Mouse (Mus musculus) spleen, postnatal 4 days (tissue): ENCODE measurements around the gene Sec22c.

Experiments used
- DNase-seq, 2 experiments: peaks; one replicate each; pipeline ENCODE4 v3.0.0; 2022; ENCODE audit warnings: low spot score in 2 of 2

Sec22c gene

GRCm38 (mm10) chr9:121704646-121705625 lies at the start of gene Sec22c:
Sec22c (minus strand) TSS chr9:121705490.
- DNase-seq: peak; percentile 92 to 95

DNA sequence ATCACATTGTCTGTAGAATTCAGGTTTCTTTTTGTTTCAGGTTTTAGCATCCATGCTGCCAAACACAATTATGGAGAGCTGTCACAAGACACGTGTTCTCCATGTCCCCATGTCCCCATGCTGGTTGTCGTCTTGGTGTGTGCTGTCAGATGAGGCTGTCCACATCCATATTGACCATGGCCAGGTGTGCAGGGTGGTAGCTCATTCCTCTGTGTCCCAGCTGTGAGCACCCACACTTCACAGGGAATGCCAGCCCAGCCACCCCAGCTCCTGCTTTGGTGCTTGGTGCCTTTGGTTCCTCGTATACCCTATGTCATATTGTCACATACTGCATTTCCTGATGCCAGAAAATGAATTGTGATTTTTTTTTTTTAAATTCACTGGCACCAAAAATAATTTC lies 49.3 kb upstream of the Sec22c start:
- DNase-seq: no peak

DNA sequence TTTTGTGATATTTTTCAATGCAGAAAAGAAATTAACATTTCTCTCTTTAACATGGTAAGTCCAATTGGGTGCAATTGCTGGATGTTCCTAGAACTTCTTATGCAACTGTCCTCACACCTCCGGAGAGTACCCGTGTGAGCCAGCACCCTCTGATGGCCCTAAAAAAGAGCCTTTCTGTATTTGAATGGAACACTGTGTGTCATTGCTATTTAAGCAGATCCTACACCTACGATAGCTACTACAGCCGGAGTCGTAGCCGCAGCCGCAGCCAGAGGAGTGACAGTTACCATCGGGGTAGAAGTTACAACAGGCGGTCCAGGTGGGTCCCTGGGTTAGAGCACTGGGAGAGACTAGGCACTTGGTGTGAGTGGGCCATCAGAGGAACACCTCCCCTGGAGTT lies 47.5 kb upstream of the Sec22c start:
- no peak for DNase-seq

DNA sequence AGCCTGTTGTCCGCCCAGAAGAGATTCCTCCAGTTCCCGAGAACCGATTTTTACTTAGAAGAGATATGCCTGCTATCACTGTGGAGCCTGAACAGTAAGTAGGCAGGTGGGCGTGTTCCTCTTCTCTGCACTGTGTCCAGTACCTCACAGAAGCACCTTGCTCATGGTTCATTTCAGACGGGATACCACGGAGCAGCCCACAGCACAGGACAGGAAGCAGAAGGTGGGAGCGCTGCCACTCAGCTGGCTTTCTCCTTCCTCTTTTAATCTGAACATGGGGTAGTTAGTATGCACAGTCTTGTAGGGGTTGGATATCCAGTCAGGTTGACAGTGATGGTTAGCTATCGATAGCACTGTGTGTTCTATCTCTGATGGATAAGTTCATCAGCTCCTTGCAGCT lies 38.8 kb upstream of the Sec22c start:
- no peak for DNase-seq

DNA sequence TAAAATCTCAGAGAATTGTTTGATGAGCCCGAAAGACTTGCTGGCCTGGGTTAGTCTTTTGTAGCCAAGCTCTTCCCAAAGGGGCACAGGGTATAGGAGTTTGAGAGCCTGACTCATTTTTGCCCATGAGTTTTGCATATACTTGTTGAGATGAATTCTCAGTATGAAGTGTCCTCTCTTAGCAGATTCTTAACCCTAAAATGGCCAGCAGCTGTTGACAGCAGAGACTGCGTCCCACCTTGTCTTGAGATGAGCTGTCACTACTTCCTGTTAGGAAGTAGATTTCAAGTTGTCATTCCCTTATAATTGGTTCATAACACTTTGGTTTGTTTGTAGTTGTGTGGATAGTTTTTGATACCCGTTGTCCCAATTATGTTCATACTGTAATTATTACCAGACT lies 35.9 kb upstream of the Sec22c start:
- DNase-seq: no peak

DNA sequence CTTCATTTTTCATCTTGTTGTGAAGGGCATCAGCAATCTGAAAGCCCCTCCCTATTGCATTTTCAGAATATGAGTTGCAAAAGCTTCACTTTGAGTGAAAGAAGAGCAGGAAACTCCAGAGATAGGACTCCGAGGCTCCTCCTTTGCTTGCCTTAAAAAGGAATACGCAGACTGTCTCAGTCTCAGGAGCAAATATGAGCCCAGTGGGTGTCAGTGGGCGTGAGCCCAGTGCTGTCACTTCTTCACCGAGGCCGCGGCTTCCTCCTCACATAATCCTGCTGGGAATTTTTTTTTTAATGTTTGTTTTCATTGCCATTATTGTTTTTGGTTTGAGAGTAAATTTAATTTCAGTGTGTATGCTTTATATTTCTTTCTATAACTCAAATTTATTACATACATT lies 35.2 kb upstream of the Sec22c start:
- no peak for DNase-seq

GRCm38 (mm10) chr9:121719347-121720331 lies 14.3 kb upstream of the Sec22c start:
- peak in 1 of 2 experiments; percentile 87 for DNase-seq

DNA sequence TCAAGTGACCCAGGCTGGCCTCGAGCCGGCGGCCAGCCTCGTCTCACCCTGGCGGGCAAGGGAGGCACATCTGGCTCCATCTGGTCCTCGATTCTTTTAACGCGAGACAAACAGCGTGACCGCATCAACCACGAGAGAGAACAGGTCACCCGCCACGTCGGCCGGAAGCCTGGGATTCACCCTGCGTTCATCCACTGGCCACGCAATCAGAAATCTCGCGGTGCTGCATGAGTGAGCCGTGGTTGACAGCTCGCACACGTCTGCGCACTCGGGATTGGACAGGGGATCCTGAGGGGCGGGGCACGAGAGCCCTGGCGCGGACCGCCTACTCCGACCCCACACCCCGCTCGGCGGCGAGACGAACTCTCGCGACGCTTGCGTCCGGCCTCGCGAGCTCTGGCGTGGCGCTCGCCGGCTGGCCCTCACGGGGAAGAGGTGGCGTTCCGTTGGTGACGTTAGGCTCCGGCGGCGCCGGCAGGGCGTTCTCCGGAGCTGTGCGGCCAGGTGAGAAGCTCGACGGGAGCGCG lies 13.6 kb upstream of the Sec22c start, which contains the start of gene Nktr:
Gene Nktr, plus strand, starts transcription at position 378 of the 527 bp plus-strand sequence.
- DNase-seq: peak; percentile 96 to 98

GRCm38 (mm10) chr9:121718070-121718705 lies 12.9 kb upstream of the Sec22c start:
- DNase-seq: peak in 1 of 2 experiments; percentile 67

GRCm38 (mm10) chr9:121717048-121717447 lies 11.8 kb upstream of the Sec22c start:
- DNase-seq: no peak

DNA sequence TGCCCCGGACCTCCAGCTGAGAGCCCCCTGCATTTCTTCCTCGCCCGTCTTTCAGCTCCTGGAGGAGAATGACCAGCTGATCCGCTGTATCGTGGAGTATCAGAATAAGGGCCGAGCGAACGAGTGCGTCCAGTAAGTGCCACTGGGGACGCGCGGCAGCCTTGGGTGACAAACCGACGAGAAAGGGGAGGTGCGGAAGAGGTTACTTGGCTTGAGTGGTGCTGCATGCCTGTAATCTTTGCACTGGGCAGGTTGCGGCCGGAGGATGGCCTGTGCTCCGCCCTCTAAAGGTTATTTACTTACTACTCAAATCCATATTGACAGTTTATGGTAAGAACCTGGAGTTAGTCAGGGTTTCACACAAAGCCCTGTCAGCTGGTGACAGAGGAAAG lies 5.3 kb upstream of the Sec22c start:
- DNase-seq: peak in 1 of 2 experiments; percentile 51

DNA sequence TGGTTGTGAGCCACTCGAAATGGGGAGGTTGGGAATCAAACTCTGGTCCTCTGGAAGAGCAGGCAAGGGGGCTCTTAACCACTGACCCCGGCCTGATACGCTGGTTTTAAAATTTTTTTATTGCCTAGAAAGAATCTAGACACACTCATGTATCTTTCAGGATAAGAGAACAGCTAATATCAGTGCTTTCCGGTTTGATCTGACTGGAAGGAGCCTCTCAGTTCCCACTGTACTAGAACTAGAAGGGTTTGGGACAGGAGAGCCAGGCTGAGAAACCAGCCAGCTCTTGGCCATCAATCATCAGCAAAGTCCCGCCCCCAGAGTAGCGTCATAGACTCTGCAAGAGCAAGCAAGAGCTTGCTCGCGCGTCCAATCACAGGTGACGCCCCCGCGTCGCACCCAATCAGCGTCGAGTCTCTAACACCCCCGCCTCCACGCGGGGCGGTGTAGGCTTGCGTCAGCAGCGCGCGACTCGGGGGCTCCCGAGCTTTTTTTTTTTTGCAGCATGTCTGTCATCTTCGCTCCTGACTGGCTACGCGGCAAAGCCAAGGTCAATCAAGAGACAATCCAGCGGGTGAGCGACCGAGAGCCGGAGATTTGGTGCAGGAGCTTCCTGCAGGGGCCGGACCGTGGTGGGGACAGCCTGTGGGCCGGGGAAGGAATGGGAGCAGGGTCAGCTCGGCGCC lies 4.8 kb upstream of the Sec22c start, which contains the start of gene Ss18l2:
Gene Ss18l2, plus strand, starts transcription at position 432 of the 686 bp plus-strand sequence.
- DNase-seq: peak; percentile 97 to 98

DNA sequence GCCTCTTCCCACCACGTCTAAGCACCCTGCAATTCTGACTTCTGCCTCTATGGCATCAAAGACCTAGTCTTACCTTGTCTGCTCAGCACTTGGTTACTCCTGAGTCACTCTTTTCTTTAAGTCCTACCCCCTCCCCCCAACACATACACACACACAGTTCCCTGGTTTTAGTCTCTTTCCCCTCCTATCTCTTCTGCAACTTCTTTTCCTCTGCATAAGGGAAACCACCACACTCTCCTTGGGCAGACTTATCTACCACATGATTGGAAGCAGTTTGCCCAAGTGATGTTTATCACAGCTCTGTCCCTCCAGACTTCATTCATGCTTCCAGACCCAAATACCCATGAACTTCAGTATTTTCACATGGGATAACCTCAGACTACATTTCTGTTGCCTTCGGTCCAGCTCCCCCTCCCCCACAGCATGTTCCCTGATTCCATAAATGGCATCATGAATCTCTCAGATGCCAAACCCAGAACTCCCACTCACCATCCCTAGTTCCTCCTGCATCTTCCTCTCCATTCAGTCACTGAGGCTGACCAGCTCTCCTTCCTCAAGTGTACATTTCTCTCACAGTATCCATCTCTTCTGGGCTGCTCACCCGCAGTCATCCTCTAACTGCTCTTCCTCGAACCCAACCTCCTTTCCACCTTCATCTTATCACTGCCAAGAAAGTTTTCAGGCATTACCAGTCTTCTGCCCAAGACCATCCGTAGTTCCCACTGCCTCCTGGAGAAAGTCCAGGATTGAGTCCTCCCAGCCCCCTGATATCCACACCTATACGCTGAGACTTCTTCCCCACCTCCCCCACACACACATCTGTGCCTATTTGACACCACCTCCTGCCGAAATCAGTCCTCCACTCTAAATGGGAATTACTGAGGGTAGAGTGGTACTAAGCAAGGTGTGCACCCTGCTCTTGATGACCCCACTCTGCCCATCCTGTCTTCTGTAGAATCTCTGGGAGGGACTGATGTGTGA lies 3.5 kb upstream of the Sec22c start:
- DNase-seq: peak in 1 of 2 experiments; percentile 59

DNA sequence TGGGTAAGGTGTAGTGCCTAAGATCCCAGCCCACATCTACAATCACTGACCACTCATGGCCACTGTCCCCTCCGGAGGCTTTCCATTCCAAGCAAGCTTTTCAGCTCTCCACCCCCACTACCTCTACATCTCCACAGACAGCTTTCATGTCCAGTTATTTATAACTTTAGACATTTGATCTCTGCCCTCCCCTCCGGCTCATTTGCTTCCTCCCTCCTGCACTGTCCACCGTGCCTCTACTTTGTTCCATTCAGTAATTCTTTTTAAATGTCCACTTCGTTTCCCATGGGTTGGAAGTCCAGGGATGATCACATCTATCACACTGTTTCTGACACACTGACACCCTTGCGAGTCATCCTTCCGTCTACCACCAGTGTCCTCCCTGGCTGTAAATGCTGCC lies 2.5 kb upstream of the Sec22c start:
- DNase-seq: peak in 1 of 2 experiments; percentile 59

- DNase-seq: peak in 1 of 2 experiments; percentile 65
Observed at GRCm38 (mm10) chr9:121706029-121706675, 862 bp upstream of the Sec22c start.

GRCm38 (mm10) chr9:121704261-121704645 lies 1.0 kb downstream of the Sec22c start:
- peak in 1 of 2 experiments; percentile 70 for DNase-seq

GRCm38 (mm10) chr9:121697150-121698049 lies 7.9 kb downstream of the Sec22c start:
- DNase-seq: peak; percentile 75 to 92

GRCm38 (mm10) chr9:121696626-121697025 lies 8.7 kb downstream of the Sec22c start:
- no peak for DNase-seq
